Mouse (Mus musculus) spleen, adult 2 months (tissue): Measurements from ENCODE around the gene Cd247. TPM values are rescaled to one million over a fixed set of nuclear protein-coding genes. Genes with fewer than 3 reads are reported as not detected.

Experiments
- DNase-seq, 2 experiments: peaks; one replicate each; pipeline versions ENCODE4 v3.0.0 to v3.0.0-alpha.2; 2012 to 2021; ENCODE audit warnings: low spot score in 2 of 2, low read depth in 1 of 2
- H3K27ac ChIP-seq: fragments of 200-500 bp; 2 replicates; pipeline ENCODE4 v1.5.1; 2012; ENCODE audit warnings: low read length, inconsistent platforms; ENCODE audit not compliant: insufficient read depth
- H3K27me3 ChIP-seq: fragments of 200-500 bp; 2 replicates; pipeline ENCODE4 v1.6.1; 2012; ENCODE audit warnings: mild to moderate bottlenecking, moderate library complexity, low read length, inconsistent platforms; ENCODE audit not compliant: control insufficient read depth, insufficient read depth
- H3K36me3 ChIP-seq: fragments of 200-500 bp; 2 replicates; pipeline ENCODE4 v1.6.1; 2012; ENCODE audit warnings: mild to moderate bottlenecking, low read length, inconsistent platforms; ENCODE audit not compliant: control insufficient read depth, insufficient read depth
- H3K4me1 ChIP-seq: fragments of 200-500 bp; 2 replicates; pipeline ENCODE4 v1.6.1; 2011; ENCODE audit warnings: inconsistent platforms; ENCODE audit not compliant: control insufficient read depth, insufficient read depth, insufficient read length
- H3K4me3 ChIP-seq: fragments of 200-500 bp; 2 replicates; pipeline ENCODE4 v1.5.1; 2011; ENCODE audit warnings: mild to moderate bottlenecking, inconsistent platforms; ENCODE audit not compliant: insufficient read depth, insufficient read length; ENCODE audit errors: extremely low read depth
- CTCF ChIP-seq: fragments of 200-500 bp; IDR thresholded peaks from 2 replicates; pipeline ENCODE4 v1.5.1; 2011; ENCODE audit warnings: mild to moderate bottlenecking, inconsistent platforms; ENCODE audit not compliant: insufficient read depth, insufficient read length, insufficient replicate concordance; ENCODE audit errors: extremely low read depth
- POLR2A ChIP-seq: fragments of 200-500 bp; IDR thresholded peaks from 2 replicates; pipeline ENCODE4 v1.6.1; 2011; ENCODE audit warnings: low read depth, low read length, inconsistent platforms
- WGBS: fragments of 180-500 bp; shearing (Covaris S2); methylation state at CpG from one replicate; pipeline ENCODE4 v1.1.7; 2018; 5-methylcytosine and 5-hydroxymethylcytosine counted together
- polyA plus RNA-seq: library from polyadenylated mRNA; depleted of rRNA; stranded (reverse); fragments of >200 nt; gene quantifications from 2 replicates; pipeline ENCODE4 v1.2.3, GENCODE M21; 2012

Cd247 gene
- polyA plus RNA-seq, 1 experiment = 38.9 TPM

GRCm38 (mm10) chr1:165765041-165765440 lies 23.4 kb upstream of the Cd247 start:
- H3K4me1 ChIP-seq = peaks cover 2% of the 10 kb centered on the region; the same call in 1 of the 2 replicates

DNA sequence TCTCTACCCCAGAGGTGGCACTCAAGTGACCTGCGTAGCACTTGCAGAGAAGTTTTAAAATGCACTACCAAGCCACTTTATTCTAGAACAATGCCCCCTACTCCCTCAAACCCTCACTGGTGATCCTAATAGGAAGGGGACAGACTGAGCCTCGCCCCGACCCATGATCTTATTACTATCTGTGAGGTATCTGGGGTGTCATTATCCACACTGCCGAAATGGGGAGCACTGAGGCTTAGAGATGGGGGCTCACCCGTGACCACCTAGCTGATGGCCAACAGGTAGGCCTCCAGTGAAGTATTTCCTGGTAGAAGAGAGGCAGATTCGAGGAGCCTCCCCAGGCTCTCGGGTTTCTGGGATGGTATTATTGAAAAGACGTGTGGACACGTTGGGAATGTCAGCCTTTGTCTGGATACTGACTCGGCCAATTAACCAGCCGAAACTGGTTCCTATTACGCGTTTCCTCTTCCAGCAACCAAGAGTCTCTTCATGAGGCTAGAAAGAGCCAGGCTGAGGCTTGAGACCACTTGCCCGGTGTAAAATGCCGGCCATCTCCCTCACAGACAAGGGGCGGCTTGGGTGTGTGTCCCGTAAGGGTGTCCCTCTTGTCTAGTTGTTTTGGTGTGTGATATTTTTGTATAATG lies 22.7 kb upstream of the Cd247 start:
- WGBS = 76% methylated on average over 17 of the region's 17 CpGs
- no peak for TF ChIP-seq CTCF
- no peak for TF ChIP-seq POLR2A
- H3K36me3 ChIP-seq = no peaks in the 10 kb centered on the region
- H3K27ac ChIP-seq = peak overlapping the region; percentile 75
- no peak for DNase-seq
- peak overlapping the region; percentile 31 for H3K4me3 ChIP-seq
- peaks cover 2% of the 10 kb centered on the region; the same call in 1 of the 2 replicates for H3K4me1 ChIP-seq
- H3K27me3 ChIP-seq = no peaks in the 10 kb centered on the region

More at GRCm38 (mm10) chr1:165765041-165765440, 23.4 kb upstream of the Cd247 start:
- DNase-seq = no peak
- no peaks in the 10 kb centered on the region for H3K36me3 ChIP-seq
- WGBS = 82% methylated on average over 11 of the region's 11 CpGs
- H3K27ac ChIP-seq = no peak overlapping the region
- no peaks in the 10 kb centered on the region for H3K27me3 ChIP-seq
- H3K4me3 ChIP-seq = no peak overlapping the region; the same call in 1 of the 2 replicates
- TF ChIP-seq POLR2A (no peak), CTCF (no peak)

GRCm38 (mm10) chr1:165766295-165766890 lies 22.1 kb upstream of the Cd247 start:
- Histone ChIP-seq H3K4me1 (peaks cover 2% of the 10 kb centered on the region; the same call in 1 of the 2 replicates), H3K4me3 (peak overlapping the region; percentile 20; the same call in 1 of the 2 replicates), H3K27me3 (no peaks in the 10 kb centered on the region), H3K36me3 (no peaks in the 10 kb centered on the region), H3K27ac (peak overlapping the region; percentile 75)
- no peak for DNase-seq
- 48% methylated on average over 7 of the region's 7 CpGs for WGBS
- no peak for TF ChIP-seq CTCF
- TF ChIP-seq POLR2A = no peak

GRCm38 (mm10) chr1:165768894-165769512 lies 19.5 kb upstream of the Cd247 start:
- peak overlapping the region; percentile 34; the same call in 1 of the 2 replicates for H3K27ac ChIP-seq
- 69% methylated on average over 9 of the region's 9 CpGs for WGBS
- TF ChIP-seq CTCF (no peak), POLR2A (no peak)
- H3K36me3 ChIP-seq = peaks cover under 1% of the 10 kb centered on the region; the same call in 1 of the 2 replicates
- no peak for DNase-seq
- H3K27me3 ChIP-seq = no peaks in the 10 kb centered on the region
- H3K4me3 ChIP-seq = no peak overlapping the region
- H3K4me1 ChIP-seq = peaks cover 2% of the 10 kb centered on the region; the same call in 1 of the 2 replicates

DNA sequence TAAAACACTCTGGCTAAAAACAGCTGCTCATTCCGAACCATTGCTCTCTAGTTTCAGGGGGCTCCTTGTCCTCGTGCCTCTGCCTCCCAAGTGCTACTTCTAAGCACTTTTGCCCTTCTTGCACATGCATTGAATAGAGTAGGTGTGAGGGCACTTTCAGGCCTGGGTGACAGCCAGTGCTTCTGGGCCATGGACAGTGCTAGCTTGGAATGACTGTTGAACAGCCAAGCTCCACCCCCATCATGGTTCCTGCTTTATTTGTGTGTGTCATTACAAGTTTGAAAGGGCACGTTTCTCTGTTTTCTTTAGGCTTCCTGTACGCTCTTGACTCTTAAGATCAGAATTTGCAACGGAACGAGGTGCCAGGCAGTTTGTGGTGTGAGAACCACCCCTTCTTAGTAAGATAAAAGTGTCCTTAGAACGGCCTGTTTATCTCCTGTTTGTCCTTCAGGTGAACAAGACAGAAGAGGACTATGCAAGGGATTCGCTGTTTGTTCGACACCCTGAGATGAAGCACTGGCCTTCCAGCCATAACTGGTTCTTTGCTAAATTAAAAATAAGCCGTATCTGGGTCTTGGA lies 18.2 kb upstream of the Cd247 start:
- H3K4me3 ChIP-seq = no peak overlapping the region
- no peak for TF ChIP-seq CTCF
- no peak for TF ChIP-seq POLR2A
- H3K27me3 ChIP-seq = no peaks in the 10 kb centered on the region
- H3K36me3 ChIP-seq = peaks cover 3% of the 10 kb centered on the region; the same call in 1 of the 2 replicates
- H3K27ac ChIP-seq = no peak overlapping the region
- 80% methylated on average over 10 of the region's 10 CpGs for WGBS
- no peak for DNase-seq
- H3K4me1 ChIP-seq = no peaks in the 10 kb centered on the region

DNA sequence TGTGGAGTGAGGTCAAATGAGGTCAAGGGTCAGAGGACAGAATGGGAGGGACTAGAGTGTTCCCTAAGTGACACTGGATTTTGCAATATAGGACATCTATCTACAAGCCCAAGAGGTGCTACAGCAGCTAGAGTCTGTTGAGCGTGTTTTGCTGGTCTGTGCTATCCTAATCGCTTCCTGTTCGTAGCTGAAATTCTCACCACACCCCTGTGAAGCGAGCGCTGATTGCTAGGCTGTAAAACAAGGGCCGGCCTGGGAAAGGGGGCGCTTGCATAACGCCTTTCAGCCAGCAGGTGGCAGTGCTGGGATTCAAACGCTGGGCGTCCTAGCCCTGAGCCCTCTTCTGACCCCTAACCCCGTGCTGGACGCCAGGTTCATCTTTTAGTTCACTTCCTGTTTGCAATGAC lies 17.0 kb upstream of the Cd247 start:
- 2% methylated on average over 12 of the region's 12 CpGs for WGBS
- DNase-seq = peak in 1 of 2 experiments; percentile 68
- Histone ChIP-seq H3K27ac (no peak overlapping the region), H3K4me1 (peaks cover 2% of the 10 kb centered on the region; the same call in 1 of the 2 replicates), H3K36me3 (peaks cover 3% of the 10 kb centered on the region; the same call in 1 of the 2 replicates), H3K4me3 (no peak overlapping the region), H3K27me3 (no peaks in the 10 kb centered on the region)
- TF ChIP-seq CTCF = peak; percentile 92
- no peak for TF ChIP-seq POLR2A
